In the genomic region with DNA sequence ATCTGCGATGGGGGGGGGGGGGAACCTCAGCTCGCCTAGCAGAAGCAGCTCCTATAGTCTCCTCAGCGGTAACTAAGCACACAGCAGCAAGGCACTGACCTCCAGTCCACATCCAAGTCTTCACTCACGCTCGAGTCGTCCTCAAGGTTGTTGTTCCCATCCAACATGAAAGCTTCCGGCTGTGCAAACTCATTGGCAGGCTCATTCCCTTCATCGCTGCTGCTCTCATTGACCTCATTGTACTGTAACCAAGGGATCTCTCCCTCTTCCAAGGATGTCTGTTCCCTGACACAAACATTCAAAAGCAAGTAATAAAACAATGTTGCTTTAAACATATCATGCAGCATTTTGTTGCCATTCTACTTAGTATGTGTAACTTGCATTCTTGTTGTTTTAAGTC, we compare ENCODE assay signal across 24 mouse cellular contexts. TPM values are rescaled to one million over a fixed set of nuclear protein-coding genes. Genes with fewer than 3 reads are reported as not detected.
DNase-seq lines count a peak whose midpoint lies in the region; TF ChIP-seq lines count a peak whose summit lies in the region.
"Had no signal": no experiment of that assay in that cellular context is flagged by ENCODE, and none has a peak within 500 bp of the region (broad histone marks: within the 10 kb centered on the region; RNA-seq: fewer than 3 reads in every experiment).

No protein-coding gene starts in this region.

- TF ChIP-seq CTCF in layer of hippocampus, adult 2 months (conservative IDR thresholded peaks at IDR 0.05): no peak

- DNase-seq in adrenal gland, adult (ENCODE audit: inconsistent age in 2 of 2, low spot score in 1 of 2): peak; percentile 28 to 51
- no peak for DNase-seq in adrenal gland, postnatal 4 days (ENCODE audit: low spot score in 2 of 2)
- peak; percentile 23 to 24 for DNase-seq in cerebellum, postnatal 10 days
- no peak for DNase-seq in cerebellum, postnatal 36 days
- peak; percentile 66 for DNase-seq in R1 (ENCODE audit: low read depth, low spot score)
- peak; percentile 46 for DNase-seq in adrenal gland, postnatal 14 days
- DNase-seq in testis, postnatal 14 days (ENCODE audit: low spot score): no peak
- DNase-seq in layer of hippocampus, adult 2 months (ENCODE audit: low spot score in 2 of 2): no peak
- DNase-seq: cerebellum, adult 9-10 months; cerebellum, postnatal 25 days; embryo, embryonic 11 days; gastrocnemius, postnatal 25 days; heart, adult 18-20 months; heart, postnatal 14 days; heart, postnatal 4 days; kidney, adult 18-20 months had no signal

- H3K4me3 ChIP-seq in layer of hippocampus, adult 2 months: no peak overlapping the region
- H3K4me3 ChIP-seq: embryonic facial prominence, embryonic 10.5 days; embryonic facial prominence, embryonic 13.5 days; erythroblast, embryonic 14.5 days; forebrain, embryonic 12.5 days; forebrain, embryonic 15.5 days; heart, embryonic 13.5 days had no signal

- no peak overlapping the region for H3K27ac ChIP-seq in layer of hippocampus, adult 2 months
- H3K27ac ChIP-seq: embryonic facial prominence, embryonic 10.5 days; embryonic facial prominence, embryonic 13.5 days; forebrain, embryonic 12.5 days; forebrain, embryonic 15.5 days; heart, embryonic 13.5 days; hindbrain, embryonic 14.5 days; hindbrain, postnatal 0 days had no signal

RNA-seq across cellular contexts. Expression of gene Pja2, which starts 39.0 kb away (rescaled TPM):
- total RNA-seq in adrenal gland, postnatal 4 days (2021): 10 to 100 TPM; 92.8 to 96.3 TPM
- 67.4 and 70.9 TPM in 2 replicates for total RNA-seq in adrenal gland, postnatal 14 days (2021)
- total RNA-seq in layer of hippocampus, adult 2 months (2021): 100 to 1,000 TPM; 444 to 450 TPM

Comparison
In these comparisons a context has a peak if more than half of its experiments do, and no peak if none do; other contexts are left out.
1. DNase-seq: peak in adrenal gland, adult (2 of 2), cerebellum, postnatal 10 days (2 of 2), R1 (single experiment) and adrenal gland, postnatal 14 days (single experiment); none in adrenal gland, postnatal 4 days (0 of 2), cerebellum, postnatal 36 days (0 of 2), testis, postnatal 14 days (single experiment) and layer of hippocampus, adult 2 months (0 of 2).